Mouse (Mus musculus) spleen, postnatal 10 days (tissue): ENCODE results near the gene Rad9b.

Experiments used
- DNase-seq, 2 experiments: peaks; one replicate each; pipeline ENCODE4 v3.0.0; 2021 to 2022; ENCODE audit warnings: low spot score in 2 of 2

The Rad9b gene

DNA sequence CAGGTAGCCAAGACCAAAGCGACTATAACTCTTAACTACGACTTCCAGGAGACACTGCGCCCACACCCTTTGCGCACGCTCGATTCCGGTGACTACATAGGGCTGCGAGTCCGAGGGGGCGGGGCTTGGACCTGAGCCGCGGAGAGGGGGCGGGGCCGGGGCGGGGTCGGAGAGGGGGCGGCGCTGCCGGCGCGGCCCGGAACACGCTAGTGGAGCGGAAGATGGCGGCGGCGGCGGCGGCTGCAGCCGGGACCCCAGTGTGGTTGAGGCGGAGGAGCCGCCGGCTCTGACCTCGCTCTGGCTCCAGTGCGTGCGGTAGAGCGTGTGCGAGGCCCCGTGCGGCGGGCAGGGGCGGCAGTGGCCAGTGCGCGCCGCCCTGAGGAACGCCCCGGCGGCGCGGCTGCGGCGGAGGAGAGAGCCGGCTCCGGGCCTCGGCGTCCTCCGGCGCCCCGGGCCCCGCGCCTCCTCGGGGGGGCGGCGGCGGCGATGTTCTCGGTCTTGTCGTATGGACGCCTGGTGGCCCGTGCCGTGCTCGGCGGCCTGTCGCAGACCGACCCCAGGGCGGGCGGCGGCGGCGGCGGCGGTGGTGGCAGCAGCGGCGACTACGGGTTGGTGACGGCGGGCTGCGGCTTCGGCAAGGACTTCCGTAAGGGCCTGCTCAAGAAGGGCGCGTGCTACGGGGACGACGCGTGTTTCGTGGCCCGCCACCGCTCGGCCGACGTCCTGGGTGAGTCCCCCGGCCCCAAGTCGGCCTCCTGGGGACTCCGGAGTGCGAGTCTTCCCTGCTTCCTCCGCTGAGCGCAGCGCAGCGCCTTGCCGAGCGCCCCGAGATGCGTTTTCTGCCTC is 69.6 kb downstream of the Rad9b start, which contains the start of gene Pptc7:
TSS of gene Pptc7 (plus strand) at position 183 of the 846 bp plus-strand sequence.
- peak; percentile 85 to 97 for DNase-seq

DNA sequence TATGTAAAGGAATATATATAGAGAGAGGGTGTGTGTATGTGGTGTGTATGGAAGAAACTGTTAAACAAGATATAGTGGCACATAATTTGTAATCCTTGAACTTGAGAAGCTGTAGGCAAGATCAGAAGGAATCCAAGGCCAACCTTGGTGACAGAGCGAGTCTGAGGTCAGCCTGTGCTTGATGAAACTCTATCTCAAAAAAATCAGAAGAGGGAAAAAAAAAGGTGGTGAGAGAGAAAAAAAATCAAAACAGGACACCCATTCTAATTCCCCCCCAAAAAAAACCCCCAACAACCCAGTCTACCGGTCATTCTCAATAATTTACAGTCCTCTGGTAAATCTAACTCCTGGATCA is 70.2 kb downstream of the Rad9b start:
- no peak for DNase-seq

DNA sequence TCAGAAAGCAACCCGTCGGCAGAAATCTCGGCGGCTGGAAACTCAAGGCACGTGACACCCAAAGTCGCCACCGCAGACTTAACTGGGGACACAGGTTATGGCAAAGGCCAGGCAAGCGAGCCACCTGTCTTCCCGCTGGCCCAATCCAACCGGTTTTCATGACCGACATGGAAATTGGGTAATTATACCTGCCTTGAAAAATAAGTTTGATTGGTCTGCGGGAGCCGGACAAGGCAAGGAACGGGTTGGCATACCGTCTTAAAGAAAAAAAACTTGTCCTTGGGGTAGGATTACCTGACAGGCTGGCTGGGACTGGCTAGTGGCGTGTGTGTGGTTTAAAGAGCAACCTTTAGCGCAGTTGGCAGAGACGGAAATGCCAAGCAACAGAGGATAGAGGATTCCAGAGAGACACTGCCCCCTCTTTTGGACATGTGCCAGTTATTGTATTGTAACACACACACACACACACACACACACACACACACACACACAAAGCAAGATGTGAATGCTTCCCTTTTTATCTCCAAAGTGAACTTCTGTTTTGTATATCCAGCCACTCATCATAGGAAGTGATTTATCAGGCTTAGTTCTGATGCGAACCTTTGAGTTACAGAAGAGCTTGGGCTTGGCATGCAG is 73.1 kb downstream of the Rad9b start:
- DNase-seq = no peak

DNA sequence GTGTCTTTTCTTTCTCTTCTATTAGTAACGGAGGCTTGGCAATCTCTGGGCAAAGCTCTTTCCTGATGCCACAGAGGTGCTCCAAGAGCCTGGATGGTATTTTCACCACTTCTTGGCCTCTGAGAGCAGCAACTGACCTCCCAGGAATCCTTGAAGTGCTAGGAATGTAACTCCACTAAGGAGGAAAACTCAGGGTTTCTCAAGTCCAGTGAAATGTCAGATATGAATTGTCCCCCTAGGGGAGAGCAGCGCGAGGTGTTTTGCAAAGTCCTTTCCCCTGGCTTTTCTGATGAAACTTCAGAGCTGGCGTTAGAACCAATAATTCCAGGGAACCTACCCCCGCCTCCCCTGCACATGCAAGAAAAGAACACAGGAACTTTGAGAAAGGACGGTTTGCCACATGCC is 73.6 kb downstream of the Rad9b start:
- DNase-seq = no peak

DNA sequence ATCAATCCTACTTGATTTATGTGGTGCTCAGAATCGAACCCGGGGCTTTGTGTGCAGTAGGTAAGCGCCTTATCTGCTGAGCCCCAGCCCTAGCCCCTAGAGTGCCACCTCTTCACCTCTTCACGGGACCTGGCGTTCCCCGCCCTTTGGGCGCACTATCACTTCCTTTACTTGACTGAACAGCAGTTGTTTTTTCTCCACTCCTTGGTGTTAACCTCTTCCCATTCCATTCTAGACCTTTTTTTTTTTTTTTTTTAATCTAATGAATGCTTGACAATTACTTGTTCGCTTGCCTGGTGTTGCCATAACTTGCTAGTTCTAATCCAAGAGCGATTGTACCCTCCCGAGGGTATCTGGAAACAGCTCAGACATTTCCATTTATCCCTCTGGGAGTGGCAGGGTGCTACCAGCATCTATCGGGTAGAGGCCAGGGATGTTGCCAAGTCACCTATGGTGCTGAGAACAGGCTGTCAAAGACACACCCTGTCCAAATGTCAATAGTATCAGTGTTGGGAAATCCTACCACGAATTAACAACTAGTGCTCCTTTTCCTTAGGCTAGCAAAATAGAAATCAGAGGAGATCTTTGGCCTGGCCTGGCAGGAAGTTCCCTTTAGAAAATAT is 74.1 kb downstream of the Rad9b start:
- no peak for DNase-seq

DNA sequence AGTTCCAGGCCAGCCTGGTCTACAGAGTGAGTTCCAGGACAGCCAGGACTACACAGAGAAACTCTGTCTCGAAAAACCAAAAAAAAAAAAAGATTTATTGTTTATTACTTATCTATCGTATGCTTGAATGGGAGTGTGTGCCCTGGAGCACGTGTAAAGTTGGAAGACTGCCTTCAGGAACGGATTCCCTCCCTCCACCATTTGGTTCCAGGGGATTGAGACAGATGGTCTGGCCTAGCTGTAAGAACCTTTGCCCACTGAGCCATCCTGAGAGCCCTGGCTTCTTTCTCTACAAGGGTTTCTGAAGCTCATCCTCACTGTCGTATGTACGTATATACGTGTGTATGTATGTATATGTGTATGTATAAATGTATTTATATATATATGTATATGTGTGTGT is 75.1 kb downstream of the Rad9b start:
- no peak for DNase-seq

DNA sequence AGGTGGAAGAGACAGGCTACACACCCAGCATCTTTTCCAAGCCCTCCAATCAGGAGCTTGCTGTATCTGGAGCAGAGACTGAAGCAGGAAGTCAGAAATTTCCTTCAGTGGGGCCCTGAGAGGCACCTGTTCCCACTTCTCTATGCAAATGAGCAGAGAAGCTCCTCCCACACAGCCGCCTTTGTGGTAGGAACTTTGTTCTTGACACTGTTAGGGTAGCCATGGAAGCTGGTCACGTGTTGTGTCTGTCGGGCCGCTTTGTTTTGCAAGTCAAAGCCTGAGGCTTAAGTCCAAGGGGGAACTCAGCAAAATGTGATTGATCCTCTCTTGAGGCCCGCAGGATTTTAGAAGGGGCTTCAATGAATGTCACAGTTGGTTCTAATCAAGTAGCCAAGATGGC is 79.2 kb downstream of the Rad9b start:
- DNase-seq = peak in 1 of 2 experiments; percentile 82
